Mouse (Mus musculus): ENCODE results near the gene Bglap2. TPM values are rescaled to one million over a fixed set of nuclear protein-coding genes. Genes with fewer than 3 reads are reported as not detected.

Gene Bglap2
- polyA plus RNA-seq, 1 experiment from 2014 or later: 7.1 TPM

- peak within 1 kb of the TSS; percentile 80 for H3K4me2 ChIP-seq (ENCODE audit: low read length)
- no peak for TF ChIP-seq CTCF (IDR thresholded peaks at IDR 0.05; ENCODE audit: low read depth)
- 2% methylated on average over 58 of the region's 66 CpGs for WGBS
- H3K4me3 ChIP-seq (replicated peaks; ENCODE audit: low read depth, low read length): peak within 1 kb of the TSS; percentile 62
- peak within 1 kb of the TSS; percentile 88 for H3K27ac ChIP-seq
- H3K4me1 ChIP-seq (replicated peaks; ENCODE audit: insufficient read depth, low read length): peaks cover 17% of the 10 kb centered on the region
- DNase-seq (ENCODE audit: low spot score) (peak; percentile 97), ATAC-seq (replicated peaks; ENCODE audit: low FRiP score, low read depth) (peak; percentile 92)
- no peaks in the 10 kb centered on the region for H3K27me3 ChIP-seq (ENCODE audit: insufficient read depth, low read length)
- no peaks in the 10 kb centered on the region for H3K9me3 ChIP-seq (replicated peaks; ENCODE audit: low read length)
- H3K36me3 ChIP-seq (ENCODE audit: insufficient read depth, low read length): no peaks in the 10 kb centered on the region
- peak within 1 kb of the TSS; percentile 84 for H3K9ac ChIP-seq (ENCODE audit: low read depth, low read length)
Observed at GRCm38 (mm10) chr3:88336058-88337013, 42.2 kb downstream of the Bglap2 start, which contains the start of the genes Tmem79 and Smg5. Gene Tmem79 (minus strand): TSS chr3:88336148. Gene Smg5 (plus strand): TSS chr3:88336260.

GRCm38 (mm10) chr3:88335436-88336053, 43.0 kb downstream of the Bglap2 start:
- Histone ChIP-seq H3K27ac (peak overlapping the region; percentile 88), H3K27me3 (ENCODE audit: insufficient read depth, low read length) (no peaks in the 10 kb centered on the region), H3K4me3 (replicated peaks; ENCODE audit: low read depth, low read length) (peak overlapping the region; percentile 62), H3K36me3 (ENCODE audit: insufficient read depth, low read length) (no peaks in the 10 kb centered on the region), H3K9ac (ENCODE audit: low read depth, low read length) (peak overlapping the region; percentile 84), H3K4me2 (ENCODE audit: low read length) (peak overlapping the region; percentile 80), H3K4me1 (replicated peaks; ENCODE audit: insufficient read depth, low read length) (peaks cover 17% of the 10 kb centered on the region), H3K9me3 (replicated peaks; ENCODE audit: low read length) (no peaks in the 10 kb centered on the region)
- no peak for TF ChIP-seq CTCF (IDR thresholded peaks at IDR 0.05; ENCODE audit: low read depth)
- ATAC-seq (replicated peaks; ENCODE audit: low FRiP score, low read depth) (peak; percentile 37; the same call in 1 of the 2 replicates), DNase-seq (ENCODE audit: low spot score) (peak; percentile 25)
- WGBS: under 1% methylated on average over 27 of the region's 27 CpGs

- Histone ChIP-seq H3K4me1 (replicated peaks; ENCODE audit: insufficient read depth, low read length) (peaks cover 17% of the 10 kb centered on the region), H3K4me3 (replicated peaks; ENCODE audit: low read depth, low read length) (peak overlapping the region; percentile 62), H3K4me2 (ENCODE audit: low read length) (peak overlapping the region; percentile 80), H3K27me3 (ENCODE audit: insufficient read depth, low read length) (no peaks in the 10 kb centered on the region), H3K27ac (peak overlapping the region; percentile 88), H3K36me3 (ENCODE audit: insufficient read depth, low read length) (no peaks in the 10 kb centered on the region), H3K9ac (ENCODE audit: low read depth, low read length) (peak overlapping the region; percentile 84), H3K9me3 (replicated peaks; ENCODE audit: low read length) (no peaks in the 10 kb centered on the region)
- TF ChIP-seq CTCF (IDR thresholded peaks at IDR 0.05; ENCODE audit: low read depth): no peak
- ATAC-seq (replicated peaks; ENCODE audit: low FRiP score, low read depth) (no peak), DNase-seq (ENCODE audit: low spot score) (no peak)
- WGBS: 31% methylated on average over 3 of the region's 3 CpGs
Observed at GRCm38 (mm10) chr3:88334902-88335435, 43.5 kb downstream of the Bglap2 start.

GRCm38 (mm10) chr3:88334029-88334658, 44.4 kb downstream of the Bglap2 start:
- peak overlapping the region; percentile 8; the same call in 1 of the 2 replicates for H3K27ac ChIP-seq

GRCm38 (mm10) chr3:88331282-88331681, 47.2 kb downstream of the Bglap2 start:
- Histone ChIP-seq H3K4me3 (replicated peaks; ENCODE audit: low read depth, low read length) (no peak overlapping the region), H3K4me2 (ENCODE audit: low read length) (no peak overlapping the region), H3K9me3 (replicated peaks; ENCODE audit: low read length) (no peaks in the 10 kb centered on the region), H3K27ac (no peak overlapping the region), H3K36me3 (ENCODE audit: insufficient read depth, low read length) (0 out of 2 replicates have a peak, but pooled peaks cover 3% of the 10 kb centered on the region), H3K4me1 (replicated peaks; ENCODE audit: insufficient read depth, low read length) (peaks cover 14% of the 10 kb centered on the region), H3K9ac (ENCODE audit: low read depth, low read length) (no peak overlapping the region), H3K27me3 (ENCODE audit: insufficient read depth, low read length) (no peaks in the 10 kb centered on the region)
- peak; percentile 44 for DNase-seq (ENCODE audit: low spot score)
- TF ChIP-seq CTCF (IDR thresholded peaks at IDR 0.05; ENCODE audit: low read depth): peak; percentile 67
- ATAC-seq (replicated peaks; ENCODE audit: low FRiP score, low read depth): no peak
- 48% methylated on average over 2 of the region's 2 CpGs for WGBS

More at GRCm38 (mm10) chr3:88334029-88334658, 44.4 kb downstream of the Bglap2 start:
- Histone ChIP-seq H3K36me3 (ENCODE audit: insufficient read depth, low read length) (no peaks in the 10 kb centered on the region), H3K9ac (ENCODE audit: low read depth, low read length) (peak overlapping the region; percentile 37; the same call in 1 of the 2 replicates), H3K27me3 (ENCODE audit: insufficient read depth, low read length) (no peaks in the 10 kb centered on the region), H3K4me3 (replicated peaks; ENCODE audit: low read depth, low read length) (peak overlapping the region; percentile 0; the same call in 1 of the 2 replicates), H3K9me3 (replicated peaks; ENCODE audit: low read length) (no peaks in the 10 kb centered on the region), H3K4me2 (ENCODE audit: low read length) (peak overlapping the region; percentile 80), H3K4me1 (replicated peaks; ENCODE audit: insufficient read depth, low read length) (peaks cover 17% of the 10 kb centered on the region)
- no peak for DNase-seq (ENCODE audit: low spot score)
- no peak for TF ChIP-seq CTCF (IDR thresholded peaks at IDR 0.05; ENCODE audit: low read depth)
- no peak for ATAC-seq (replicated peaks; ENCODE audit: low FRiP score, low read depth)
- 48% methylated on average over 12 of the region's 12 CpGs for WGBS

Measured in kidney, postnatal 0 days (tissue).